Mouse (Mus musculus) stomach, embryonic 15.5 days (tissue): ENCODE measurements around the gene Igfbp2. TPM values are rescaled to one million over a fixed set of nuclear protein-coding genes. Genes with fewer than 3 reads are reported as not detected.

ENCODE experiments used
- ATAC-seq: fragments of 200-750 bp; cut with Nextera tagmentation; 2 replicates; pipeline ENCODE4 v1.8.0; 2017; ENCODE audit warnings: low read depth, moderate number of reproducible peaks, moderate TSS enrichment; ENCODE audit not compliant: insufficient read depth, low FRiP score
- H3K27ac ChIP-seq: fragments of 300-500 bp; sonication (generic); 2 replicates; pipeline ENCODE4 v1.5.1; 2015; ENCODE audit warnings: mild to moderate bottlenecking, inconsistent platforms
- H3K27me3 ChIP-seq: fragments of 300-500 bp; sonication (generic); replicated peaks from 2 replicates; pipeline ENCODE4 v1.6.1; 2015; ENCODE audit warnings: inconsistent platforms
- H3K36me3 ChIP-seq: fragments of 300-500 bp; sonication (generic); 2 replicates; pipeline ENCODE4 v1.6.1; 2015; ENCODE audit warnings: inconsistent platforms
- H3K4me1 ChIP-seq: fragments of 300-500 bp; sonication (generic); 2 replicates; pipeline ENCODE4 v1.6.1; 2015; ENCODE audit warnings: inconsistent platforms
- H3K4me2 ChIP-seq: fragments of 300-500 bp; sonication (generic); 2 replicates; pipeline ENCODE4 v1.6.1; 2015; ENCODE audit warnings: mild to moderate bottlenecking, inconsistent platforms
- H3K4me3 ChIP-seq: fragments of 300-500 bp; sonication (generic); replicated peaks from 2 replicates; pipeline ENCODE4 v1.5.1; 2015; ENCODE audit warnings: inconsistent platforms
- H3K9ac ChIP-seq: fragments of 300-500 bp; sonication (generic); 2 replicates; pipeline ENCODE4 v1.6.1; 2015; ENCODE audit warnings: inconsistent platforms
- H3K9me3 ChIP-seq: fragments of 300-500 bp; sonication (generic); 2 replicates; pipeline ENCODE4 v1.6.1; 2016; ENCODE audit warnings: inconsistent platforms
- WGBS: fragments of 180-500 bp; shearing (Covaris S2); methylation state at CpG from one replicate; pipeline ENCODE4 v1.1.7; 2015; 5-methylcytosine and 5-hydroxymethylcytosine counted together
- polyA plus RNA-seq: library from polyadenylated mRNA; unstranded; fragments of >200 nt; fragmentation: Nextera tagmentation; extraction: Ambion mirVana; gene quantifications from 2 replicates; pipeline ENCODE4 v1.2.1, GENCODE M21; 2015

Gene Igfbp2
- 404 and 428 TPM in 2 replicates for polyA plus RNA-seq

DNA sequence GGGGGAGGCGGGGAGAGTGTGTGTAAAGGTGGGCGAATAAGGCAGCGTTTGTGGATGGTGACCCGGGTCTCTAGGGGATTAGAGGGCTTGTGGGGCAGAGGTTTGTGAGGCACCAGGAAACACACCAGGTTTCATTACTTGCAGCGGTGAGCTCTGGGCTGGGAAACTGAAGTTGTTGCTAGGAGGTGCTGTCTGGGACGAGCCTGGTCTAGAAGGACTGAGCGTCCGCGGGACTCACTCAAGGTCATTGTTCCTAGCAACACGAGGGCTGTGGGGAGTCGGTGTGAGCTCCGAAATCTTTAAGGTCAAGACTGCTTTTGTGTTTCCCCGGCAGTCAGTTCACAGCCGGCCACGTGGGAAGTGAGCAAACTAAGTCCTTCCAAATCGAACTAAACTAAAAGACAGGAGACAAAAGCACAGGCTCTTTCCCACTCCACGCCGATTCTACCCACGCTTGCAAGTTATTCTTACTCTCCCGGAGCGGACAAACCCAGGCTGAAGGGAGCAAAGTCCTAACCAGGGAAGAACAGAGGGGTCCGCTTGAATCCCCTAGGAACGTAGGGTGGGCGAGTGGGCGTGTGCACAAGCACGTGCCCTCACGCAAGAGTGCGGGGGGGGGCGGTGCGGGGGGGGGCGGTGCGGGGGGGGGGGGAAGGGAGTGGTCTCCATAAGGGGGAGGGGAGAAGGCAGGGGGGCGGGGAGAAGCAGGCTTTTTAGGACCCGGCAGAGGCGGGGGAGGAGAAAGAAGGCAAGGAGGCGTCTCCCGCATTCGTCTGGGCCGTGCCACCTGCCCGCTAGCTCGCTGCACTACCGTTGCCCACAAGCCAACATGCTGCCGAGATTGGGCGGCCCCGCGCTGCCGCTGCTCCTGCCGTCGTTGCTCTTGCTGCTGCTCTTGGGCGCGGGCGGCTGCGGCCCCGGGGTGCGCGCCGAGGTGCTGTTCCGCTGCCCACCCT, at the start of gene Igfbp2:
Gene Igfbp2 (plus strand): TSS at position 753 of the 956 bp plus-strand sequence.
- ATAC-seq = peak; percentile 63
- WGBS = 2% methylated on average over 45 of the region's 58 CpGs
- Histone ChIP-seq H3K4me2 (peak within 1 kb of the TSS; percentile 99), H3K9me3 (no peaks in the 10 kb centered on the region), H3K4me1 (peaks cover 7% of the 10 kb centered on the region; the same call in 1 of the 2 replicates), H3K9ac (peak within 1 kb of the TSS; percentile 63), H3K27me3 (no peaks in the 10 kb centered on the region), H3K27ac (peak within 1 kb of the TSS; percentile 82), H3K4me3 (peak within 1 kb of the TSS; percentile 68), H3K36me3 (no peaks in the 10 kb centered on the region)

DNA sequence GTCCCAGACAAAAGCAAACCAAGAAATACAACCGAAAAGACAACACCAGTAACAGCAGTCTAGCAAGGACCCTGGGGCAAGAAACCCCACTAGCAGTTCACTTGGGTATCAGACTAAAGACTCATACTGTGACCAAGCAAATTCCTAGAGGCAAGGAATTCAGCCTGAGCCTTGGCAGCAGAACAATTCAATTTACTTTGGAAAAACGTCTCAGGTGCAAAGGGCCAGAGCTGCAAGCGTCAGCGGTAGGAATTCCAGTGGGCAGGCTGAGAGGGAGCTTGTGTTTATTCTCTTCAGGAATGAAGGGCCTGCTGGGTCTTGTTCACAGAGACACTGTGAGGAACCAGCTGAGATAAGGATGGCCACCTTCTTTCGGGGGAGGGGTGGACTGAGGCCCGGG, 45.5 kb upstream of the Igfbp2 start:
- H3K36me3 ChIP-seq = no peaks in the 10 kb centered on the region

DNA sequence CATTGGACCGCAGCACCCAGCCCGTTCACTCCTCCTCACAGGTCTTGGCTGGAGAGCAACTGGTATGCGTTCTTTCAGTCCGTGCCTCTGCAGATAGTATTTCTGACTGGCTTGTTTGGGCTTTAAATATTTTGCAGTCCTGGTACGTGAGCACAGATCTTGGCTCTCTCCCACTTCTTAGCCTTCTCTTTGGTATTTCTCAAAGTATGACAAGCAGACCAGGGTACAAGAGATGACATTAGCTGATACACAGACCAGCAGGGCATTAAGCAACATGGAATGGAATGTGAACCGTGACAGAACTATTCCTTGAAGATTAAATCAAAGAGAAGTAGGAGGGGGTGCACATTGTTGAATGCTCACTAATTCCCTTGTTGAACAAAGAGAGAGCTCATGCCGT, 43.6 kb upstream of the Igfbp2 start:
- Histone ChIP-seq H3K4me2 (no peak overlapping the region), H3K9ac (no peak overlapping the region), H3K4me3 (no peak overlapping the region), H3K27ac (no peak overlapping the region; the same call in 1 of the 2 replicates), H3K27me3 (no peaks in the 10 kb centered on the region), H3K4me1 (peaks cover 9% of the 10 kb centered on the region; the same call in 1 of the 2 replicates), H3K36me3 (no peaks in the 10 kb centered on the region), H3K9me3 (no peaks in the 10 kb centered on the region)
- WGBS = 26% methylated on average over 7 of the region's 7 CpGs
- ATAC-seq = peak; percentile 38; the same call in 1 of the 2 replicates

More for the DNA sequence above, 45.5 kb upstream of the Igfbp2 start:
- no peaks in the 10 kb centered on the region for H3K9me3 ChIP-seq
- 20% methylated on average over 6 of the region's 6 CpGs for WGBS
- H3K4me2 ChIP-seq = 0 out of 2 replicates have a peak overlapping the region, but pooled peaks have one; percentile 2
- H3K4me1 ChIP-seq = peaks cover 9% of the 10 kb centered on the region; the same call in 1 of the 2 replicates
- ATAC-seq = peak; percentile 43; the same call in 1 of the 2 replicates
- no peak overlapping the region for H3K27ac ChIP-seq
- H3K27me3 ChIP-seq = no peaks in the 10 kb centered on the region
- H3K4me3 ChIP-seq = no peak overlapping the region
- H3K9ac ChIP-seq = no peak overlapping the region

DNA sequence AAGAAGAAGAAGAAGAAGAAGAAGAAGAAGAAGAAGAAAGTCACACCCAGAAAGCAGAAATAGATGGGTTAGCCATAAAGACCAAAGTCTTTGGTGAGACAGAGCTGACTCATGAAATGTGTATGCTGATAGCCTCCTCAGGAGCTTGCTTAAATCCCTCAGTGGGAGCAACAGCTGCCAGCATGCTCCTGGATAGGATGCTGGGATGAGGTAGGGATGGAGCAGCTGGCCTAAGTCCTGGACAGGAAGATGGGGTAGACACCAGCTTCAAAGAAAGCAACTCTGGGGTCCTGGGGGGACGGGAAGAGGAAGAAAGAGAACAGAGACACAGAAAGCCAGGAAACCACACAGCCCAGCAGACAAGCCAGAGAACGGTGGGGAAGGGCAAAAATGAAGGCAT, 41.0 kb upstream of the Igfbp2 start:
- H3K4me2 ChIP-seq = no peak overlapping the region
- no peak overlapping the region for H3K4me3 ChIP-seq
- WGBS = 48% methylated on average over 2 of the region's 2 CpGs
- H3K4me1 ChIP-seq = peaks cover 9% of the 10 kb centered on the region; the same call in 1 of the 2 replicates
- no peaks in the 10 kb centered on the region for H3K9me3 ChIP-seq
- no peak for ATAC-seq
- H3K36me3 ChIP-seq = no peaks in the 10 kb centered on the region
- no peaks in the 10 kb centered on the region for H3K27me3 ChIP-seq
- H3K9ac ChIP-seq = no peak overlapping the region
- no peak overlapping the region for H3K27ac ChIP-seq

DNA sequence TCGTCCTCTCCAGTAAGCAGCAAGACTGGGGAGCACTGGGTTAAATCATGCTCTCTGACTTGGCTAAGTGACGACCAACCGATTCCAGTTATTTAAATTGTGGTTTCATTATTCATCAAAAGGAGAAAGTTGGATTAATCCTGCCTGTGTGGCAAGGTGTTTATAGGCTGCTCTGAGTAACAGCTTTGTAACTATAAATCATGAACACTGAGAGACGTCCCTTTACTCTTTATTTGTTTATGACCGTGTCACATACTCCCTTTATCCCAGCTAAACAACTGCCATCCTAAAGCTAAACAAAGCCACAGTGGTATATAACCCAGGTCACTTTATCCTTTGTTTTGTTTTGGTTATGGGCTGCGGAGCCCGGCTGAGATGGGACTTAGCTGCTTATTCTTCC, 40.3 kb upstream of the Igfbp2 start:
- H3K4me2 ChIP-seq = no peak overlapping the region
- WGBS = 16% methylated on average over 7 of the region's 7 CpGs
- no peak for ATAC-seq
- no peak overlapping the region for H3K27ac ChIP-seq
- no peaks in the 10 kb centered on the region for H3K36me3 ChIP-seq
- H3K27me3 ChIP-seq = no peaks in the 10 kb centered on the region
- no peaks in the 10 kb centered on the region for H3K9me3 ChIP-seq
- H3K4me3 ChIP-seq = no peak overlapping the region
- H3K4me1 ChIP-seq = peaks cover 6% of the 10 kb centered on the region; the same call in 1 of the 2 replicates
- no peak overlapping the region for H3K9ac ChIP-seq

DNA sequence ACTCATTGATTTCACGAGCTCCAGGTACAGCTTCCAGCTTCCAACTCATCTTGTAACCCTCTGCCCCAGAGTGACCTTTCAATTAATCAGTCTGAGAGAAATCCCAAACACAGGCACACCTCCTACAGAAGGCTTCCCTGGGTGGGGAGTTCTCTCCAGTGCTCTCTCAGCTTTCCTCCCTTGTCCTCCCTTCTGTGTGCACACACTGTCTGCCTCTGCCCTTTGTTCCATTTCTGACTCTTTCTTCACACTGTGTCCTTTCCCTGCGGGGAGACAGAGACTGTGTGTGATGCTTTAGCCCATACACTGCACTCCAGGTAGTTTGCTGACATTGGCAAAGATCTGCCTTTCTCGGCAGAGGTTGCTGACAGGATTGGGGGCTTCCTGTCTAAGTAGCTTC, 33.6 kb upstream of the Igfbp2 start:
- Histone ChIP-seq H3K9ac (no peak overlapping the region), H3K27ac (no peak overlapping the region), H3K27me3 (no peaks in the 10 kb centered on the region), H3K4me1 (no peaks in the 10 kb centered on the region), H3K4me2 (no peak overlapping the region), H3K9me3 (no peaks in the 10 kb centered on the region), H3K36me3 (no peaks in the 10 kb centered on the region), H3K4me3 (no peak overlapping the region)
- WGBS = 20% methylated on average over 3 of the region's 3 CpGs
- no peak for ATAC-seq

DNA sequence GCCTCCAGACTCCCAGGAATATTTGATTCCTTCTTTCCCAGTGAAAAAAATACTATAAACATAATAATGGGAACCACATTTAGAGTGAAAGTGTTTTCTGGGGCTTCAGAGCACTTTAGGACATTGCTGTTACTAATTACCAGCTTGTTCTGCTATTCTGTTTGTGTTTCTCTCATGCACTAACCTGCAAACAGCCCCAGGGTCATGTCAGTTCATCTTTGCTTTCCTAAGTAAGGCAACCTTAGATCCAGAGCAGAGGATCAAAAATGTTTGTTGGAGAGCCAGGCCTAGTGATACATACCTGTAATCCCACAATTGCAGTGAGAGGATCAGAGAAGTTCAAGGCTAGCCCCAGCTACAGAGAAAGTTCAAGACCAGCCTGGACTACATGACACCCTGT, 32.6 kb upstream of the Igfbp2 start:
- Histone ChIP-seq H3K4me2 (no peak overlapping the region), H3K4me1 (no peaks in the 10 kb centered on the region), H3K36me3 (no peaks in the 10 kb centered on the region), H3K9ac (no peak overlapping the region), H3K27ac (no peak overlapping the region), H3K27me3 (no peaks in the 10 kb centered on the region), H3K4me3 (no peak overlapping the region), H3K9me3 (no peaks in the 10 kb centered on the region)
- no peak for ATAC-seq

DNA sequence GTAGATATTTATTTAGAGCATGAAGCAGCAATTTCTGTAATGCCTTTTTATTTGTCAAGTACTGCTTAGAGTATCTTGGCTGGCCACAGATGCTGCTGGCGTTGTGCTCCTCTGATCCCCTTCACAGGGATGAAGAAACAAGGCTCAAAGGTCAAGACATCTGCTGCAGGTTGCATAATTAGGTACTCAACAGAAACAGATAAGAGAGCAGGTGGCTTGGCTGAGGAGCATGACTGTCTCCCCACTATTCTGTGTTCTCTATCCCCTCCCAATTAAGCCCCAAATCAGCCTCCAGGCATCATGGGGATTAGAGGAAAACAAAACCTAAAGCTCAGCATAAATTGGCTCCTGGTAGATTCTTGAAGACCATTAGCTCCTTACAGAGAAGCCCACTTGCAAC, 32.0 kb upstream of the Igfbp2 start:
- Histone ChIP-seq H3K4me3 (no peak overlapping the region), H3K36me3 (no peaks in the 10 kb centered on the region), H3K4me1 (no peaks in the 10 kb centered on the region), H3K9me3 (no peaks in the 10 kb centered on the region), H3K27ac (no peak overlapping the region), H3K9ac (no peak overlapping the region), H3K4me2 (no peak overlapping the region), H3K27me3 (no peaks in the 10 kb centered on the region)
- WGBS = 42% methylated on average over 1 of the region's 1 CpGs
- ATAC-seq = no peak

DNA sequence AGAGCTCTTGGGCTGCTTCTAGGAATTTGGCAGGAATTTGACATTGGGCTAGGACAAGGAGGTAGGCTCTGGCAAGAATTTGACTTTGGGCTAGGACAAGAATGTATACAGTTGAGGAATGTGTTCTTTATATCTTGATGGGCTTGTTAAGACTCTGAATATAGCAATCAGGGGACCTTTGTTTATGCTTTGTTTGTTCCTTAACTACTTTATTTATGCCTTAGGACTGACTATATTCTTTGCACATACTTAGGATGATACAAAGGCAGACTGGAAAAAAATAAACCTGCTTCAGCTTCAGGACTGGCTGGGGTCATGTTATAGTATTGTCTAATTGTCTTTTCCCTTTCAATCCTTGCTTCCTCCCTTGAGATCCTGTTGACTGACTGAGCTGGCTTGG, 31.1 kb upstream of the Igfbp2 start:
- Histone ChIP-seq H3K4me2 (no peak overlapping the region), H3K9ac (no peak overlapping the region), H3K27ac (no peak overlapping the region), H3K9me3 (no peaks in the 10 kb centered on the region), H3K4me1 (no peaks in the 10 kb centered on the region), H3K27me3 (no peaks in the 10 kb centered on the region), H3K4me3 (no peak overlapping the region), H3K36me3 (no peaks in the 10 kb centered on the region)
- no peak for ATAC-seq

DNA sequence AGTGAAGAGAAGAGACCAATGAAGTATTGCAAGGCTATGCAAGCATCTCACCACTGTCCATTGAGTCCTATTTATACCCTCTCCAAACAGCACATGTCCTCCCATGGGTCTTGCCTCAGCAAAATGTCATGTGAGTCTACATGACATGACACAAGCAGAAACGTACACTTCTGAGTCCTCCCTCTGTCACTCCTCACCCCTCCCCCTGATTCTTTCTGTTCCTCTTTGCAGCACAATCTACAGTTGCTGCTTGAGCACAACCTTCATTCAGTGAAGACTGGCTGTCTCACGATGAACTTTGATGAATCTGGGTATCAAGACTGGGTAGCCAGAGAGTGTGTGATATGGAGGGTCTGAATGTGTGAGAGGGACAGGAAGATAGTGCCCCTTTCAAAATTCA, 28.2 kb upstream of the Igfbp2 start:
- Histone ChIP-seq H3K27me3 (no peaks in the 10 kb centered on the region), H3K27ac (no peak overlapping the region), H3K4me2 (no peak overlapping the region), H3K4me3 (no peak overlapping the region), H3K4me1 (no peaks in the 10 kb centered on the region), H3K36me3 (no peaks in the 10 kb centered on the region), H3K9ac (no peak overlapping the region), H3K9me3 (no peaks in the 10 kb centered on the region)
- no peak for ATAC-seq
- 84% methylated on average over 2 of the region's 2 CpGs for WGBS

DNA sequence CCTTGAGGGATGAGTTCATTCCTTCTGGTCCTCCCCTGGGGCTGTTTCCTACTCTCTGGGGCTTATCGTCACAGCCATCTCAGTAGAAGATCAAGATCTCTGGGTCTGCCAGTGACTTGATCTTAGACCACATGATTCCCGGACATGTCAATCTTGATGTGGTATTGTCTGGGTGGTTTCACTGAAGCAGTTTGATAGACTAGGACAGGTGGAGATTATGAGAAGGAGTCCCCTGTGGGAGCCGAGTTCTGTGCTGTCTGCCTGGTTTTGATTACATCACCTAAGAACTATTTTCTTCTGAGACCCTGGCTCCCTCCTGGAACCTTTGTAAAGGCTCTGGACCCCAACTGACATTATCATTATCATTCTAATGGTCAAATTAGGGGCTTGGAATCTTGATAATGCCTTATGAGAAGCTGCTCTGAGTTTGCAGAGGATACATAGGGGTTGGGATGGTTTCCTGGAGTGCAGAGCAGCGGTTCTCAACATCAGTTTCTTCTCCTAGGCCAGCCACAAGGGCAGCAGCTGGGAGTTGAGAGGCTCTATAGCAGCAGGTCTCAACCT, 27.1 kb upstream of the Igfbp2 start:
- Histone ChIP-seq H3K9ac (no peak overlapping the region), H3K4me2 (no peak overlapping the region), H3K4me1 (no peaks in the 10 kb centered on the region), H3K27ac (no peak overlapping the region), H3K4me3 (no peak overlapping the region), H3K36me3 (no peaks in the 10 kb centered on the region), H3K27me3 (no peaks in the 10 kb centered on the region), H3K9me3 (no peaks in the 10 kb centered on the region)
- 78% methylated on average over 4 of the region's 4 CpGs for WGBS
- no peak for ATAC-seq

DNA sequence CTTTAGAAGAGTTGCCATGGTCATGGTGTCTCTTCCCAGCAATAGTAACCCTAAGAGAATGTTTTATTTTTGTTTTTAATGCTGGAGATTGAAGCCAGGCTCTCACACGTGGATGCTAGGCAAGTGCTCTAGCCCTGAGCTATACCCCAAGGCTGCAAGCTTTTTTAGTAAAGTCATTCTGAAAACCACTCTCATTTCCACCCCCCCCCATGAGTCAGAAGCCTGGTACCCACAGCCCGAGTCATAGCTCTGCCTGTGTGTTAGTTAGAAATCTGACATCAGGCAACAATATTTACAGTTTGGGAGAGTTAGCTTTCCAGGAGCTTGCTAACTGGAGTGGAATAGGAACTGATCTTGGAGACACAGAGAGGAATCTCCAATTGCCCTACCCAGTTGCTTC, 25.9 kb upstream of the Igfbp2 start:
- WGBS = 72% methylated on average over 2 of the region's 2 CpGs

More for the DNA sequence above, 25.9 kb upstream of the Igfbp2 start:
- no peaks in the 10 kb centered on the region for H3K27me3 ChIP-seq
- H3K9ac ChIP-seq = no peak overlapping the region
- H3K36me3 ChIP-seq = no peaks in the 10 kb centered on the region
- H3K4me3 ChIP-seq = no peak overlapping the region
- ATAC-seq = no peak
- no peak overlapping the region for H3K4me2 ChIP-seq
- no peaks in the 10 kb centered on the region for H3K4me1 ChIP-seq
- H3K27ac ChIP-seq = no peak overlapping the region
- H3K9me3 ChIP-seq = no peaks in the 10 kb centered on the region
